Mouse (Mus musculus) left cerebral cortex, adult 2 months (tissue): ENCODE measurements at regions not wholly inside any gene's neighbourhood (a gene's known extent, or its start where the extent isn't known, plus 50 kb on each side); places are given as distances from the start of the nearest gene placed in this dataset.
A peak's percentile ranks its signal among the peaks of the same experiment; 100 is the strongest.

Experiments
- DNase-seq, 2 experiments: peaks; one replicate each; pipeline ENCODE4 v3.0.0; 2021 to 2022; ENCODE audit warnings: low spot score in 2 of 2, mixed read lengths in 1 of 2; ENCODE audit errors: extremely low spot score in 1 of 2
- H3K27ac ChIP-seq: fragments of 200-600 bp; 2 replicates; pipeline ENCODE4 v1.8.1; 2022
- H3K4me3 ChIP-seq: fragments of 200-600 bp; 2 replicates; pipeline ENCODE4 v1.8.1; 2022
- CTCF ChIP-seq: fragments of 200-600 bp; IDR thresholded peaks from 2 replicates; pipeline ENCODE4 v1.8.1; 2022; ENCODE audit warnings: antibody characterized with exemption, mild to moderate bottlenecking, moderate library complexity
- intact Hi-C: fragments of 180-260 bp; cut with DNase I; formaldehyde crosslinking; loops from one replicate; pipeline ENCODE4 v1.15.1; 2025

DNA sequence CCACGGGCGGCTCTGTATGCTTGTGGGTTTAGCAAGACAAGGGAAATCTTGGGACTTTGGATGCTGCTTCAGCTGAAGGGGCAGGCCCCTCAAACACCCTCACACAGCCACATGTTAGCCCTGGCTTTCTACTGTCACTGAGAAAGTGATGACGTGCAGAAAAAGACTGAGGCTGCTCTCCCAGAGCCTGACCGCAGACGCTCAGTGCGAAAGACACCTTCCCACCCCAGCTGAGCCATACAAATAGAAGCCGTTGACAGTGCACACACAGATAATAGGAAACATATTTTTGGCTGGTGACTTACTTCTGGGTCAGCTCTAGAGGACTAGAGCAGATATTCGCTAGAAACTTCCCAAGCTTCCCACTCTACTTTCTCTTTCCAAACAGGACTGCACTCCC lies 61.0 kb upstream of the Nudt7 start:
- Histone ChIP-seq H3K4me3 (no peak overlapping the region), H3K27ac (no peak overlapping the region)
- DNase-seq = no peak
- intact Hi-C loops = no loop called here
- TF ChIP-seq CTCF = no peak

DNA sequence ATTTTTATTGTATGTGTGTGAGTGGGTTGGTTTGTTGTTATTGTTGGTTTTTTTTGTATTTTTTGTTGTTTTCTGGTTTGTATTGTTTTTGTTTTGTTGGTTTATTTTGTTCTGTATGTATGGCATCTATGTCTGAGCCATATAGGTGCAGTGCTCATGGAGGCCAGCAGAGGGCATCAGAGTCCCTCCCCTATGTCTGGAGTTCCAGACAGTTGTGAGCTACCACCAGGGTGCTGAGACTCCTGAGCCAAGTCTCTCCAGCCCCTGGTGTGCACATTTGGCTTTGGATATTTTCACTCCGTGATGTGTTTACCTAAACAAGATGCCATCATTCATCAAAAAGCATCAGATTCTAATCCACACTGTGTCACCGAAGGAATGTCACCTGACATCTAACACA lies 59.2 kb upstream of the Nudt7 start:
- no peak for DNase-seq
- no peak overlapping the region for H3K4me3 ChIP-seq
- TF ChIP-seq CTCF = peak; percentile 55
- intact Hi-C loops = loop anchor here (1.0 kb wide), 1 partner anchor 364 kb away; no protein-coding TSS in a partner anchor
- H3K27ac ChIP-seq = no peak overlapping the region

DNA sequence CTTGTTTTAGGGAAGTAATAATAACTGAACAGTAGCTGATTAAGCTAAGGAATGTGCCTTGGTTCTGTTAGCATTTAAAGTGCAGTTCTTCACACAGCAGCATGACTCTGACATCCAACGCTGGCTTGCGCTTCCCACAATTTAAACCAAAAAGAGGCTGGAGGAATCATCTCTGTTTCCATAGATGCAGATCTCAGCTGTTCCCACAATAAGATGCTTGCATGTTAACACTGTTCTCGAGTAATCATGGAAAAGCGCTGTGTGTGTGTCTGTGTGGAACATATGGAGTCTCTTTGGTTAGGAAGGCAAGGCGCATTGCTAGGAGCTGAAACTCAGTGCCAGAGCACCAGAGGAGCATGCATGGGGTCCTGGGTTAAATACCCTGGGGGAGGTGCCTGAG lies 56.7 kb upstream of the Nudt7 start:
- Histone ChIP-seq H3K4me3 (no peak overlapping the region), H3K27ac (no peak overlapping the region)
- TF ChIP-seq CTCF = no peak
- peak; percentile 15 to 16 for DNase-seq
- intact Hi-C loops = no loop called here

DNA sequence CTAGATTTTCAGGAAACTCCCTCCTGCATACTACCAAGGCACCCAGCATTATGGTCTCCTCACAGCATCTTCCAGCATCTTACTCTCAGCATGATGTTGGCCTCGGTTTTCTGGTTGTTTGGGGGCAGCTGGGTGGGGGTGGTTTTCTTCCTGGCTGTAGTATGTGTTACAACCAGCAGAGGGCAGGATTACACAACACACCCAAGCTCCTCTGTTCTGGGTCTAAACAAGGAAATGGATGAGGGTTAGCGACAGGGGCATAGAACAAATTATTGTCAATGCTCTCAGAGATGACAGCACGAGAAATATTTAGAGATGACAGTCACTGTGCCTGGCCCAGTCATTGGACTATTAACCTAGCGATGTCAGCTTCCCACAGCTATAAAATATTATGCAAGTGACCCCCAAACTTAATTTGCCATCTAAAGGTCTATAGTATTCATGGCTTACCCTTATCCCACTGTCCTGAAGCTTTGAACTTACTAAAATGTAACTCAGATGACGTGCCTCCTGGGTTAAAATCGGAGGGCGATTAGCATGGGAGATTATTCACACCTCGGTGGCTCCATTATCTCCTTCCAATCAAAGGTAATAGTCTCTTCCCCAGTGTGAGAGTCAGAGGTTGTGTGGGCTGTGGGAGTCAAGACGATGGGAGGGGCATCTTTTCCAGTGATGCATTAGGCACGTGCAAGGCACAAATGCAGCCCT lies 52.2 kb upstream of the Nudt7 start:
- Histone ChIP-seq H3K27ac (no peak overlapping the region), H3K4me3 (no peak overlapping the region)
- peak; percentile 62 to 63 for DNase-seq
- intact Hi-C loops = loop anchor here (1.0 to 2.0 kb wide), 2 partner anchors 288 to 358 kb away; partner anchors contain the start of gene Wwox
- TF ChIP-seq CTCF = peak; percentile 88

DNA sequence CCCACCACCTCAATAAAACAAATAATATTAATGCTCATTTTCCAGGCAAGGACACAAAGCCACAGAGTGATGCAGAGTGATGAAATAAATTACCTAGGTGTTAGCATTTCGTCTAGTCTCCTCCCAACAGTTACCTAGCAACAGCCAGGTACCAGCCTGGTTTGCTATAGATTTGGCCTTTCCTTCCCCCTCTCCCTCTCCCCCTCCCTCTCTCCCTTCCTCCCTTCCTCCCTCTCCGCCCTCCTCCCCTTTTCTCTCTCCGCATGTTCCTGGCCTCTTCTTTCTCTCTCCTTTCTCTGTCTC lies 51.6 kb upstream of the Nudt7 start:
- no peak overlapping the region for H3K4me3 ChIP-seq
- H3K27ac ChIP-seq = no peak overlapping the region
- TF ChIP-seq CTCF = no peak
- DNase-seq = no peak
- intact Hi-C loops = loop anchor here (1.0 to 2.0 kb wide), 2 partner anchors 288 to 357 kb away; partner anchors contain the start of gene Wwox
